Mouse (Mus musculus) adrenal gland, adult 2 months (tissue): Measurements from ENCODE around the gene Il3ra. TPM values are rescaled to one million over a fixed set of nuclear protein-coding genes. Genes with fewer than 3 reads are reported as not detected.

ENCODE experiments used
- DNase-seq: peaks from one replicate; pipeline ENCODE4 v3.0.0; 2021
- long read RNA-seq: library from polyadenylated mRNA; stranded (forward); transcript quantifications from one replicate; pipeline ENCODE4 v2.0.0, GENCODE M21; 2021
- polyA plus RNA-seq: library from polyadenylated mRNA; depleted of rRNA; stranded (reverse); fragments of >200 nt; gene quantifications from 2 replicates; pipeline ENCODE4 v1.2.3, GENCODE M21; 2012; rRNA removed
- total RNA-seq, 2 experiments: library from RNA; stranded (reverse); gene quantifications; 2 replicates each; pipeline ENCODE4 v1.2.3; 2021

Gene Il3ra
- total RNA-seq (1 to 10 TPM; 5.1 to 9.3 TPM), polyA plus RNA-seq (52.7 and 64.5 TPM in 2 replicates)
- long read RNA-seq, partial matches to known transcripts = 0 of 7 reads
- long read RNA-seq, other reads (novel, unspliced or antisense) = 6 of 7 reads

GRCm38 (mm10) chr14:14345948-14346812, at the start of gene Il3ra:
Il3ra (plus strand) TSS chr14:14346275.
- peak; percentile 78 for DNase-seq

- DNase-seq = no peak
These were observed 37.1 kb upstream of the Il3ra start for GRCm38 (mm10) chr14:14308938-14309337.

- DNase-seq = no peak
These were observed 36.7 kb upstream of the Il3ra start for GRCm38 (mm10) chr14:14309416-14309815.

- no peak for DNase-seq
These were observed 23.5 kb upstream of the Il3ra start, which contains the start of gene Olfr31 for GRCm38 (mm10) chr14:14322528-14322927. Olfr31 (plus strand) TSS chr14:14322828.

- peak; percentile 92 for DNase-seq
These were observed 783 bp upstream of the Il3ra start for GRCm38 (mm10) chr14:14345113-14345871.

GRCm38 (mm10) chr14:14346813-14347100, 682 bp downstream of the Il3ra start:
- DNase-seq = no peak

GRCm38 (mm10) chr14:14347151-14347835, 1.2 kb downstream of the Il3ra start:
- peak; percentile 12 for DNase-seq

GRCm38 (mm10) chr14:14347836-14348621, 2.0 kb downstream of the Il3ra start:
- DNase-seq = peak; percentile 18

- DNase-seq = peak; percentile 25
These were observed 2.8 kb downstream of the Il3ra start for GRCm38 (mm10) chr14:14348674-14349401.

GRCm38 (mm10) chr14:14349485-14350262, 3.6 kb downstream of the Il3ra start:
- DNase-seq = peak; percentile 4

- peak; percentile 2 for DNase-seq
These were observed 4.4 kb downstream of the Il3ra start for GRCm38 (mm10) chr14:14350263-14351147.

- peak; percentile 1 for DNase-seq
These were observed 5.0 kb downstream of the Il3ra start for GRCm38 (mm10) chr14:14351148-14351455.

GRCm38 (mm10) chr14:14351721-14352590, 5.9 kb downstream of the Il3ra start:
- DNase-seq = no peak

GRCm38 (mm10) chr14:14352606-14353005, 6.5 kb downstream of the Il3ra start:
- no peak for DNase-seq

- DNase-seq = no peak
These were observed 7.1 kb downstream of the Il3ra start for GRCm38 (mm10) chr14:14353081-14353732.

GRCm38 (mm10) chr14:14353740-14354510, 7.8 kb downstream of the Il3ra start:
- DNase-seq = no peak
